Mouse (Mus musculus): ENCODE measurements at regions not wholly inside any gene's neighbourhood (a gene's known extent, or its start where the extent isn't known, plus 50 kb on each side); places are given as distances from the start of the nearest gene placed in this dataset.

DNA sequence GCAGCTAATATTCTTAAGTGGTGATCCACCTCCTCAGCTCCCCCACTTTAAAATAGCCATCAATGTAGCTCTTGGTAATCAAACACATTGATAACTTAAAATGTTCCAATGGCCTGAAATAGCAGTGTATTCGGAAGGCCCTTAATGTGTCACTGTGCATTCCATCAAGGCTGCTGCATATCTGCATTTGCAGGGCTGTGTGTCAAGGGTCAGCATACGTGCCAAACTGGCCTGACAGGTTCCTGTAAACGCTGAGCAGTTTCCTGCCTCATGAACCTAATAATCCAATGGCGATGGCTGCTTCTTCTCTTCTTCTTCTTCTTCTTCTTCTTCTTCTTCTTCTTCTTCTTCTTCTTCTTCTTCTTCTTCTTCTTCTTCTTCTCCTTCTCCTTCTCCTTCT lies 211.7 kb upstream of the Nfe2l3 start:
- Histone ChIP-seq H3K9me3 (ENCODE audit: control insufficient read depth, low read length) (no peaks in the 10 kb centered on the region), H3K4me1 (ENCODE audit: control insufficient read depth, insufficient read depth, low read length) (no peaks in the 10 kb centered on the region), H3K27ac (ENCODE audit: low read depth, low read length) (no peak overlapping the region), H3K4me2 (ENCODE audit: low read depth) (no peak overlapping the region), H3K9ac (ENCODE audit: low read length) (no peak overlapping the region), H3K27me3 (ENCODE audit: control insufficient read depth, insufficient read depth, low read length) (no peaks in the 10 kb centered on the region), H3K36me3 (ENCODE audit: control insufficient read depth, insufficient read depth, low read length) (no peaks in the 10 kb centered on the region), H3K4me3 (ENCODE audit: low read depth, low read length) (no peak overlapping the region)
- DNase-seq (ENCODE audit: low spot score) (no peak), ATAC-seq (ENCODE audit: insufficient read depth, low FRiP score, low TSS enrichment) (no peak)
- WGBS: 73% methylated on average over 4 of the region's 4 CpGs

- Histone ChIP-seq H3K4me2 (ENCODE audit: low read depth) (no peak overlapping the region), H3K27me3 (ENCODE audit: control insufficient read depth, insufficient read depth, low read length) (no peaks in the 10 kb centered on the region), H3K27ac (ENCODE audit: low read depth, low read length) (no peak overlapping the region), H3K4me3 (ENCODE audit: low read depth, low read length) (no peak overlapping the region), H3K4me1 (ENCODE audit: control insufficient read depth, insufficient read depth, low read length) (no peaks in the 10 kb centered on the region), H3K9ac (ENCODE audit: low read length) (no peak overlapping the region), H3K9me3 (ENCODE audit: control insufficient read depth, low read length) (no peaks in the 10 kb centered on the region), H3K36me3 (ENCODE audit: control insufficient read depth, insufficient read depth, low read length) (no peaks in the 10 kb centered on the region)
- DNase-seq (ENCODE audit: low spot score): no peak
- WGBS: 87% methylated on average over 11 of the region's 11 CpGs
- no peak for ATAC-seq (ENCODE audit: insufficient read depth, low FRiP score, low TSS enrichment)
Observed at GRCm38 (mm10) chr6:51236077-51236740, 196.3 kb upstream of the Nfe2l3 start.

DNA sequence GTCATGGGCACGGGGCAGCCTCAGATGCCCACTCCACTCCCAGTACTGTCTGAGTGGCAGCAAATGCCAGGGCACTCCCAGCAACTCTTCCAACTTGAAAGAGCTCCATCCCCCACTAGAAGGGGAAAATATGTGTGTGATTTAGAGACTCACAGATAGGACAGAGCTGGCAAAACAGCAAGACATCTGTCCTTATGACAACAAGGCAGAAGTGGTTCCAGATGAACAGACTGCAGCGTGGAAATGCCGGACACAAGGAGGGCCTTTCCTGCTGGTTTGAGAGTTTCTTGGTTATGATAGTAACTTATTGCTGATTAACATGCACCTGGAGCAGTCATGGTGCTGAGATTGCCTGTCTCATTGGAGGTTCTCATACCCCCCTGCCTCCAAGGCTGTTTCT lies 192.4 kb upstream of the Nfe2l3 start:
- H3K4me2 ChIP-seq (ENCODE audit: low read depth): no peak overlapping the region
- no peak for DNase-seq (ENCODE audit: low spot score)
- no peak overlapping the region for H3K4me3 ChIP-seq (ENCODE audit: low read depth, low read length)
- H3K27ac ChIP-seq (ENCODE audit: low read depth, low read length): no peak overlapping the region
- no peaks in the 10 kb centered on the region for H3K27me3 ChIP-seq (ENCODE audit: control insufficient read depth, insufficient read depth, low read length)
- ATAC-seq (ENCODE audit: insufficient read depth, low FRiP score, low TSS enrichment): no peak
- no peaks in the 10 kb centered on the region for H3K9me3 ChIP-seq (ENCODE audit: control insufficient read depth, low read length)
- no peaks in the 10 kb centered on the region for H3K4me1 ChIP-seq (ENCODE audit: control insufficient read depth, insufficient read depth, low read length)
- no peak overlapping the region for H3K9ac ChIP-seq (ENCODE audit: low read length)
- 81% methylated on average over 3 of the region's 3 CpGs for WGBS
- H3K36me3 ChIP-seq (ENCODE audit: control insufficient read depth, insufficient read depth, low read length): no peaks in the 10 kb centered on the region

- ATAC-seq (ENCODE audit: insufficient read depth, low FRiP score, low TSS enrichment) (no peak), DNase-seq (ENCODE audit: low spot score) (no peak)
- Histone ChIP-seq H3K27ac (ENCODE audit: low read depth, low read length) (no peak overlapping the region), H3K9ac (ENCODE audit: low read length) (no peak overlapping the region), H3K36me3 (ENCODE audit: control insufficient read depth, insufficient read depth, low read length) (no peaks in the 10 kb centered on the region), H3K4me2 (ENCODE audit: low read depth) (no peak overlapping the region), H3K4me1 (ENCODE audit: control insufficient read depth, insufficient read depth, low read length) (no peaks in the 10 kb centered on the region), H3K27me3 (ENCODE audit: control insufficient read depth, insufficient read depth, low read length) (no peaks in the 10 kb centered on the region), H3K9me3 (ENCODE audit: control insufficient read depth, low read length) (no peaks in the 10 kb centered on the region), H3K4me3 (ENCODE audit: low read depth, low read length) (no peak overlapping the region)
Observed at GRCm38 (mm10) chr6:51250233-51250632, 182.2 kb upstream of the Nfe2l3 start.

DNA sequence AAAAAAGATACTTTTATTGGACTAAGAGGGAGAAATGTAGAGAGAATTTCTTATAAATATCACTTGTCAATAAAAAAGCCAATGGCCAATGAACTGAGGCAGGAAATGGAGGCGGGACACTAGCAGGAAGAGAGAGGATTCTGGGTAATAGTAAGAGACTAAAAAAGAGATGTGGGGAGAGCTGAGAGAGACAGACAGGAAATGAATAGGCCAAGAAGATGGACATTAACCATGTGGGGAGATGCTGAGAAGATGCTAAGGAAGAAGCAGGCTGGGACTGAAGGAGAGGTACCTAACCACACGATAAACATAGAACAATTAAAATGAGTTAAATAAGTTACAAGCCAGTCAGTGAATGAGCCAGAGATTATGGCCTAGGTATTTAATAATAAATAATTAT lies 181.0 kb upstream of the Nfe2l3 start:
- Histone ChIP-seq H3K27me3 (ENCODE audit: control insufficient read depth, insufficient read depth, low read length) (no peaks in the 10 kb centered on the region), H3K27ac (ENCODE audit: low read depth, low read length) (no peak overlapping the region), H3K9ac (ENCODE audit: low read length) (no peak overlapping the region), H3K9me3 (ENCODE audit: control insufficient read depth, low read length) (no peaks in the 10 kb centered on the region), H3K4me1 (ENCODE audit: control insufficient read depth, insufficient read depth, low read length) (no peaks in the 10 kb centered on the region), H3K4me2 (ENCODE audit: low read depth) (no peak overlapping the region), H3K4me3 (ENCODE audit: low read depth, low read length) (no peak overlapping the region), H3K36me3 (ENCODE audit: control insufficient read depth, insufficient read depth, low read length) (no peaks in the 10 kb centered on the region)
- whole genome bisulfite sequencing: 98% methylated on average over 2 of the region's 2 CpGs
- ATAC-seq (ENCODE audit: insufficient read depth, low FRiP score, low TSS enrichment) (no peak), DNase-seq (ENCODE audit: low spot score) (no peak)

DNA sequence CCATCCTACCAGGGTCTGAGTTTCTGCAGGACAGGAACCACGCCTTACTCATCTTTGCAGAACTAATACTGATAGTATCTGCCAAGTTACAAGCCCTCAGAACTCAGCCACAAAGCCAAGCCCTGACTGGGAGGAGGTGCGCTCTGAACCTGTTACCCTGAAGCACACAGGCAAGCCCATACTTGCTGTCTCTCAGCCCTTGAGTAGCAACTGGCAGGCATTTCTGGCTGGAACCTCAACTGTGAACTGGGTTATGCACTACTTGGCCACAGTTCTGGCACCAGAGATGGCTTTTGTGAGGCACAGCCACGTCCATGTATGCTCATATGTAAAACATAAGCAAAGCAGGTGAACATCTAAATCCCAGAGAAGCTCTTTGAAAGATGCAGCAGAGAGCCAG lies 179.7 kb upstream of the Nfe2l3 start:
- Histone ChIP-seq H3K4me3 (ENCODE audit: low read depth, low read length) (no peak overlapping the region), H3K9me3 (ENCODE audit: control insufficient read depth, low read length) (no peaks in the 10 kb centered on the region), H3K4me1 (ENCODE audit: control insufficient read depth, insufficient read depth, low read length) (no peaks in the 10 kb centered on the region), H3K9ac (ENCODE audit: low read length) (no peak overlapping the region), H3K27ac (ENCODE audit: low read depth, low read length) (no peak overlapping the region), H3K36me3 (ENCODE audit: control insufficient read depth, insufficient read depth, low read length) (no peaks in the 10 kb centered on the region), H3K4me2 (ENCODE audit: low read depth) (no peak overlapping the region), H3K27me3 (ENCODE audit: control insufficient read depth, insufficient read depth, low read length) (no peaks in the 10 kb centered on the region)
- ATAC-seq (ENCODE audit: insufficient read depth, low FRiP score, low TSS enrichment) (no peak), DNase-seq (ENCODE audit: low spot score) (no peak)
- 80% methylated on average over 3 of the region's 3 CpGs for WGBS

- ATAC-seq (ENCODE audit: insufficient read depth, low FRiP score, low TSS enrichment) (no peak), DNase-seq (ENCODE audit: low spot score) (no peak)
- no peak overlapping the region for H3K4me3 ChIP-seq (ENCODE audit: low read depth, low read length)
- no peak overlapping the region for H3K4me2 ChIP-seq (ENCODE audit: low read depth)
- no peaks in the 10 kb centered on the region for H3K36me3 ChIP-seq (ENCODE audit: control insufficient read depth, insufficient read depth, low read length)
- H3K9me3 ChIP-seq (ENCODE audit: control insufficient read depth, low read length): peaks cover 3% of the 10 kb centered on the region; the same call in 1 of the 2 replicates
- WGBS: 78% methylated on average over 4 of the region's 4 CpGs
- H3K4me1 ChIP-seq (ENCODE audit: control insufficient read depth, insufficient read depth, low read length): no peaks in the 10 kb centered on the region
- no peak overlapping the region for H3K27ac ChIP-seq (ENCODE audit: low read depth, low read length)
- no peak overlapping the region for H3K9ac ChIP-seq (ENCODE audit: low read length)
- H3K27me3 ChIP-seq (ENCODE audit: control insufficient read depth, insufficient read depth, low read length): no peaks in the 10 kb centered on the region
Observed at GRCm38 (mm10) chr6:51256631-51257030, 175.8 kb upstream of the Nfe2l3 start.

DNA sequence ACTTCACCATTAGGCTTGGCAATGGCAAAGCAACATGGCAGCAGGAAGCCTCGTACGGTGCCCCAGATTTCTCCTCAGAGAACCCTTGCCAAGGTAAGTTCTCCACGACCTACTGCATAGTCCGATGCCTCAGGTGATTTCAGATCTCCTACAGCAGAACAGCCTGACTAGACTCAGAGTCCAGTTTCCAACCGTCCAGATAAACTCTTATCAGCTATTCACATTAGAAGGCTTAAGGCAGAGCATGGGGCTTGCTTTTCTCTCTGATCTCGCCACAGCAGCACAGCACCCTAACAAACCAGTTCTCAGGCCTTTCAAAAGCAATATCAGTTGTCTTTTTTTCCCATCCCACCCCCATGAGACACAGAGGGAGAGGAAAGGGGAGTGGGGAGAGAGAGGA lies 174.9 kb upstream of the Nfe2l3 start:
- DNase-seq (ENCODE audit: low spot score) (no peak), ATAC-seq (ENCODE audit: insufficient read depth, low FRiP score, low TSS enrichment) (no peak)
- no peaks in the 10 kb centered on the region for H3K27me3 ChIP-seq (ENCODE audit: control insufficient read depth, insufficient read depth, low read length)
- H3K27ac ChIP-seq (ENCODE audit: low read depth, low read length): no peak overlapping the region
- H3K4me1 ChIP-seq (ENCODE audit: control insufficient read depth, insufficient read depth, low read length): no peaks in the 10 kb centered on the region
- no peak overlapping the region for H3K4me3 ChIP-seq (ENCODE audit: low read depth, low read length)
- no peak overlapping the region for H3K4me2 ChIP-seq (ENCODE audit: low read depth)
- no peaks in the 10 kb centered on the region for H3K36me3 ChIP-seq (ENCODE audit: control insufficient read depth, insufficient read depth, low read length)
- peaks cover 3% of the 10 kb centered on the region; the same call in 1 of the 2 replicates for H3K9me3 ChIP-seq (ENCODE audit: control insufficient read depth, low read length)
- 86% methylated on average over 6 of the region's 6 CpGs for WGBS
- no peak overlapping the region for H3K9ac ChIP-seq (ENCODE audit: low read length)

GRCm38 (mm10) chr6:51258304-51258703 lies 174.2 kb upstream of the Nfe2l3 start:
- 81% methylated on average over 2 of the region's 2 CpGs for WGBS
- H3K9ac ChIP-seq (ENCODE audit: low read length): no peak overlapping the region
- H3K4me1 ChIP-seq (ENCODE audit: control insufficient read depth, insufficient read depth, low read length): no peaks in the 10 kb centered on the region
- H3K4me3 ChIP-seq (ENCODE audit: low read depth, low read length): no peak overlapping the region
- peaks cover 3% of the 10 kb centered on the region; the same call in 1 of the 2 replicates for H3K9me3 ChIP-seq (ENCODE audit: control insufficient read depth, low read length)
- no peak overlapping the region for H3K4me2 ChIP-seq (ENCODE audit: low read depth)
- H3K36me3 ChIP-seq (ENCODE audit: control insufficient read depth, insufficient read depth, low read length): no peaks in the 10 kb centered on the region
- H3K27ac ChIP-seq (ENCODE audit: low read depth, low read length): no peak overlapping the region
- DNase-seq (ENCODE audit: low spot score): no peak
- ATAC-seq (ENCODE audit: insufficient read depth, low FRiP score, low TSS enrichment): no peak
- H3K27me3 ChIP-seq (ENCODE audit: control insufficient read depth, insufficient read depth, low read length): no peaks in the 10 kb centered on the region
